Mouse (Mus musculus) kidney, postnatal 25 days (tissue): Measurements from ENCODE around the gene Irf8.

Experiments used
- DNase-seq, 2 experiments: peaks; one replicate each; pipeline ENCODE4 v3.0.0; 2021; ENCODE audit warnings: mixed read lengths in 2 of 2

Gene Irf8

GRCm38 (mm10) chr8:120735770-120736481, at the start of gene Irf8:
TSS of gene Irf8 (plus strand) at chr8:120736358.
- DNase-seq: peak; percentile 89 to 94

GRCm38 (mm10) chr8:120686576-120686975, 49.6 kb upstream of the Irf8 start:
- no peak for DNase-seq

- peak; percentile 67 to 84 for DNase-seq
These were observed 48.4 kb upstream of the Irf8 start for GRCm38 (mm10) chr8:120687786-120688185.

- DNase-seq: no peak
These were observed 47.6 kb upstream of the Irf8 start for GRCm38 (mm10) chr8:120688511-120688910.

- DNase-seq: peak in 1 of 2 experiments; percentile 61
These were observed 43.2 kb upstream of the Irf8 start for GRCm38 (mm10) chr8:120692934-120693333.

- DNase-seq: peak; percentile 75 to 79
These were observed 42.2 kb upstream of the Irf8 start for GRCm38 (mm10) chr8:120693861-120694493.

- DNase-seq: no peak
These were observed 39.6 kb upstream of the Irf8 start for GRCm38 (mm10) chr8:120696401-120697153.

- peak in 1 of 2 experiments; percentile 54 for DNase-seq
These were observed 38.8 kb upstream of the Irf8 start for GRCm38 (mm10) chr8:120697154-120697978.

GRCm38 (mm10) chr8:120697979-120698272, 38.2 kb upstream of the Irf8 start:
- DNase-seq: peak in 1 of 2 experiments; percentile 40

- DNase-seq: peak in 1 of 2 experiments; percentile 30
These were observed 37.7 kb upstream of the Irf8 start for GRCm38 (mm10) chr8:120698426-120698825.

GRCm38 (mm10) chr8:120699079-120699478, 37.1 kb upstream of the Irf8 start:
- DNase-seq: no peak

- DNase-seq: no peak
These were observed 36.6 kb upstream of the Irf8 start for GRCm38 (mm10) chr8:120699565-120699964.

GRCm38 (mm10) chr8:120700053-120700452, 36.1 kb upstream of the Irf8 start:
- no peak for DNase-seq

GRCm38 (mm10) chr8:120701758-120702465, 34.2 kb upstream of the Irf8 start:
- DNase-seq: no peak

GRCm38 (mm10) chr8:120704203-120704602, 32.0 kb upstream of the Irf8 start:
- DNase-seq: no peak

GRCm38 (mm10) chr8:120705163-120705562, 31.0 kb upstream of the Irf8 start:
- no peak for DNase-seq

GRCm38 (mm10) chr8:120706193-120706592, 30.0 kb upstream of the Irf8 start:
- DNase-seq: no peak

GRCm38 (mm10) chr8:120709176-120709575, 27.0 kb upstream of the Irf8 start:
- no peak for DNase-seq

GRCm38 (mm10) chr8:120715200-120715599, 21.0 kb upstream of the Irf8 start:
- DNase-seq: no peak

- no peak for DNase-seq
These were observed 20.0 kb upstream of the Irf8 start for GRCm38 (mm10) chr8:120715996-120716680.

GRCm38 (mm10) chr8:120719586-120720236, 16.4 kb upstream of the Irf8 start:
- no peak for DNase-seq
